Mouse (Mus musculus): ENCODE data around the gene Ccdc12. TPM values are rescaled to one million over a fixed set of nuclear protein-coding genes. Genes with fewer than 3 reads are reported as not detected.
A peak's percentile ranks its signal among the peaks of the same experiment; 100 is the strongest.

Ccdc12 gene
- polyA plus RNA-seq, 1 experiment from 2014 or later = 144 TPM

- Histone ChIP-seq H3K9ac (ENCODE audit: low read length) (no peak overlapping the region), H3K27me3 (ENCODE audit: control insufficient read depth, insufficient read depth, low read length) (no peaks in the 10 kb centered on the region), H3K27ac (ENCODE audit: low read depth, low read length) (no peak overlapping the region), H3K4me3 (ENCODE audit: low read depth, low read length) (no peak overlapping the region), H3K4me2 (no peak overlapping the region), H3K4me1 (ENCODE audit: control insufficient read depth, insufficient read depth, low read length) (0 out of 2 replicates have a peak, but pooled peaks cover 2% of the 10 kb centered on the region), H3K9me3 (ENCODE audit: control insufficient read depth, low read length) (no peaks in the 10 kb centered on the region), H3K36me3 (ENCODE audit: control insufficient read depth, insufficient read depth, low read length) (no peaks in the 10 kb centered on the region)
- no peak for DNase-seq (ENCODE audit: low spot score, missing footprints)
- 75% methylated on average over 4 of the region's 4 CpGs for WGBS
- no peak for ATAC-seq (ENCODE audit: low FRiP score)
Measured at GRCm38 (mm10) chr9:110753773-110754172, 97.5 kb downstream of the Ccdc12 start.

GRCm38 (mm10) chr9:110757816-110758215 lies 101.5 kb downstream of the Ccdc12 start:
- Histone ChIP-seq H3K4me1 (ENCODE audit: control insufficient read depth, insufficient read depth, low read length) (0 out of 2 replicates have a peak, but pooled peaks cover 2% of the 10 kb centered on the region), H3K9me3 (ENCODE audit: control insufficient read depth, low read length) (no peaks in the 10 kb centered on the region), H3K9ac (ENCODE audit: low read length) (no peak overlapping the region), H3K4me2 (no peak overlapping the region), H3K27me3 (ENCODE audit: control insufficient read depth, insufficient read depth, low read length) (no peaks in the 10 kb centered on the region), H3K27ac (ENCODE audit: low read depth, low read length) (no peak overlapping the region), H3K4me3 (ENCODE audit: low read depth, low read length) (no peak overlapping the region), H3K36me3 (ENCODE audit: control insufficient read depth, insufficient read depth, low read length) (no peaks in the 10 kb centered on the region)
- DNase-seq (ENCODE audit: low spot score, missing footprints) (peak; percentile 37), ATAC-seq (ENCODE audit: low FRiP score) (no peak)
- WGBS = 87% methylated on average over 5 of the region's 5 CpGs

- Histone ChIP-seq H3K4me2 (no peak overlapping the region), H3K27me3 (ENCODE audit: control insufficient read depth, insufficient read depth, low read length) (no peaks in the 10 kb centered on the region), H3K36me3 (ENCODE audit: control insufficient read depth, insufficient read depth, low read length) (no peaks in the 10 kb centered on the region), H3K9ac (ENCODE audit: low read length) (no peak overlapping the region), H3K4me3 (ENCODE audit: low read depth, low read length) (no peak overlapping the region), H3K4me1 (ENCODE audit: control insufficient read depth, insufficient read depth, low read length) (no peaks in the 10 kb centered on the region), H3K9me3 (ENCODE audit: control insufficient read depth, low read length) (no peaks in the 10 kb centered on the region), H3K27ac (ENCODE audit: low read depth, low read length) (no peak overlapping the region)
- ATAC-seq (ENCODE audit: low FRiP score) (no peak), DNase-seq (ENCODE audit: low spot score, missing footprints) (peak; percentile 64)
- 70% methylated on average over 8 of the region's 8 CpGs for WGBS
Measured at GRCm38 (mm10) chr9:110758605-110759004, 102.3 kb downstream of the Ccdc12 start.

GRCm38 (mm10) chr9:110759265-110759664 lies 103.0 kb downstream of the Ccdc12 start:
- no peak for ATAC-seq (ENCODE audit: low FRiP score)
- H3K4me1 ChIP-seq (ENCODE audit: control insufficient read depth, insufficient read depth, low read length) = no peaks in the 10 kb centered on the region
- peak; percentile 88 for DNase-seq (ENCODE audit: low spot score, missing footprints)
- H3K4me3 ChIP-seq (ENCODE audit: low read depth, low read length) = no peak overlapping the region
- no peak overlapping the region for H3K9ac ChIP-seq (ENCODE audit: low read length)
- H3K4me2 ChIP-seq = no peak overlapping the region
- no peaks in the 10 kb centered on the region for H3K9me3 ChIP-seq (ENCODE audit: control insufficient read depth, low read length)
- no peaks in the 10 kb centered on the region for H3K36me3 ChIP-seq (ENCODE audit: control insufficient read depth, insufficient read depth, low read length)
- H3K27ac ChIP-seq (ENCODE audit: low read depth, low read length) = no peak overlapping the region
- H3K27me3 ChIP-seq (ENCODE audit: control insufficient read depth, insufficient read depth, low read length) = no peaks in the 10 kb centered on the region
- WGBS = 63% methylated on average over 2 of the region's 2 CpGs

- Histone ChIP-seq H3K9me3 (ENCODE audit: control insufficient read depth, low read length) (no peaks in the 10 kb centered on the region), H3K36me3 (ENCODE audit: control insufficient read depth, insufficient read depth, low read length) (no peaks in the 10 kb centered on the region), H3K27me3 (ENCODE audit: control insufficient read depth, insufficient read depth, low read length) (no peaks in the 10 kb centered on the region), H3K4me1 (ENCODE audit: control insufficient read depth, insufficient read depth, low read length) (no peaks in the 10 kb centered on the region), H3K4me3 (ENCODE audit: low read depth, low read length) (no peak overlapping the region), H3K4me2 (no peak overlapping the region), H3K9ac (ENCODE audit: low read length) (no peak overlapping the region), H3K27ac (ENCODE audit: low read depth, low read length) (no peak overlapping the region)
- peak; percentile 72 for DNase-seq (ENCODE audit: low spot score, missing footprints)
- WGBS = 93% methylated on average over 8 of the region's 8 CpGs
- ATAC-seq (ENCODE audit: low FRiP score) = no peak
Measured at GRCm38 (mm10) chr9:110760886-110761285, 104.6 kb downstream of the Ccdc12 start.

Small RNAs within 50 kb of the gene (microRNA-seq; reads per million reads assigned to microRNA genes)
- not detected for gene Mir8107

Other genes starting within 250 kb of the Ccdc12 start
- gene Ptpn23, start 248.3 kb upstream of the Ccdc12 start, polyA plus RNA-seq (2014; fragmentation: Nextera tagmentation; extraction: Ambion mirVana) = 12.9 and 13.8 TPM in 2 replicates
- gene Ngp, start 236.8 kb upstream of the Ccdc12 start, polyA plus RNA-seq (2014; fragmentation: Nextera tagmentation; extraction: Ambion mirVana) = 0.18 and 0.55 TPM in 2 replicates
- gene Klhl18, start 179.8 kb upstream of the Ccdc12 start, polyA plus RNA-seq (2014; fragmentation: Nextera tagmentation; extraction: Ambion mirVana) = 8.5 and 8.6 TPM in 2 replicates
- 0.54 and 1.3 TPM in 2 replicates for gene Kif9, start 179.5 kb upstream of the Ccdc12 start, polyA plus RNA-seq (2014; fragmentation: Nextera tagmentation; extraction: Ambion mirVana)
- 49.1 and 54.5 TPM in 2 replicates for gene Setd2, start 123.9 kb upstream of the Ccdc12 start, polyA plus RNA-seq (2014; fragmentation: Nextera tagmentation; extraction: Ambion mirVana)
- gene Nradd, start 32.1 kb upstream of the Ccdc12 start, polyA plus RNA-seq (2014; fragmentation: Nextera tagmentation; extraction: Ambion mirVana) = 20.7 and 22.8 TPM in 2 replicates
- gene Nbeal2, start 2.3 kb upstream of the Ccdc12 start, polyA plus RNA-seq (2014; fragmentation: Nextera tagmentation; extraction: Ambion mirVana) = 1.1 and 1.6 TPM in 2 replicates
- gene Myl3, start 85.4 kb downstream of the Ccdc12 start, polyA plus RNA-seq (2014; fragmentation: Nextera tagmentation; extraction: Ambion mirVana) = 0.48 and 0.63 TPM in 2 replicates
- gene Pth1r, start 90.6 kb downstream of the Ccdc12 start, polyA plus RNA-seq (2014; fragmentation: Nextera tagmentation; extraction: Ambion mirVana) = 17.0 and 20.3 TPM in 2 replicates
- not detected in 2 replicates for gene Prss42, start 141.7 kb downstream of the Ccdc12 start, polyA plus RNA-seq (2014; fragmentation: Nextera tagmentation; extraction: Ambion mirVana)
- not detected in 2 replicates for gene Prss44, start 157.5 kb downstream of the Ccdc12 start, polyA plus RNA-seq (2014; fragmentation: Nextera tagmentation; extraction: Ambion mirVana)
- gene Prss43, start 170.2 kb downstream of the Ccdc12 start, polyA plus RNA-seq (2014; fragmentation: Nextera tagmentation; extraction: Ambion mirVana) = not detected in 2 replicates
- 0.14 TPM in 1 of 2 replicates, not detected in the other for gene Prss45, start 178.1 kb downstream of the Ccdc12 start, polyA plus RNA-seq (2014; fragmentation: Nextera tagmentation; extraction: Ambion mirVana)
- gene Prss46, start 188.0 kb downstream of the Ccdc12 start, polyA plus RNA-seq (2014; fragmentation: Nextera tagmentation; extraction: Ambion mirVana) = 0.11 TPM in 1 of 2 replicates, not detected in the other
- 0.37 TPM in 1 of 2 replicates, not detected in the other for gene Prss50, start 201.5 kb downstream of the Ccdc12 start, polyA plus RNA-seq (2014; fragmentation: Nextera tagmentation; extraction: Ambion mirVana)
- gene Als2cl, start 223.4 kb downstream of the Ccdc12 start, polyA plus RNA-seq (2014; fragmentation: Nextera tagmentation; extraction: Ambion mirVana) = 0.54 and 0.71 TPM in 2 replicates
- 0.18 and 0.22 TPM in 2 replicates for gene Tmie, start 223.6 kb downstream of the Ccdc12 start, polyA plus RNA-seq (2014; fragmentation: Nextera tagmentation; extraction: Ambion mirVana)

All from midbrain, embryonic 11.5 days (tissue).